Mouse (Mus musculus): Measurements from ENCODE around the gene Nudt9.

- TF ChIP-seq CTCF (IDR thresholded peaks at IDR 0.05; ENCODE audit: low read depth) (no peak), EP300 (IDR thresholded peaks at IDR 0.05; ENCODE audit: low read depth) (no peak)
Measured at GRCm38 (mm10) chr5:104071048-104071447, 24.9 kb downstream of the Nudt9 start.
